Comparison of ENCODE assay signal across 22 mouse cellular contexts in genomic region chr6:92405571-92405970, GRCm38 (mm10).
DNase-seq lines count a peak whose midpoint lies in the region; ATAC-seq and TF ChIP-seq lines count a peak whose summit lies in the region.
"Had no signal": no experiment of that assay in that cellular context is flagged by ENCODE, and none has a peak within 500 bp of the region (broad histone marks: within the 10 kb centered on the region; RNA-seq: fewer than 3 reads in every experiment).

No protein-coding gene starts in this region.

- peaks cover 9% of the 10 kb centered on the region; the same call in 1 of the 2 replicates for H3K4me1 ChIP-seq in midbrain, embryonic 16.5 days (ENCODE audit: control insufficient read depth, insufficient read depth, low read length)
- H3K4me1 ChIP-seq in midbrain, postnatal 0 days (ENCODE audit: insufficient read depth, low read length), result no peaks in the 10 kb centered on the region
- H3K4me1 ChIP-seq: embryonic facial prominence, embryonic 15.5 days; heart, embryonic 13.5 days had no signal

- peak; percentile 34; the same call in 1 of the 2 replicates for ATAC-seq in midbrain, embryonic 16.5 days
- no peak for ATAC-seq in midbrain, postnatal 0 days (ENCODE audit: low FRiP score)
- ATAC-seq: activated CD4-positive, CD25-positive, alpha-beta regulatory T cell, adult 4 months; forebrain, postnatal 0 days; Patski had no signal

- no peak overlapping the region for H3K4me2 ChIP-seq in midbrain, embryonic 16.5 days (ENCODE audit: low read length)
- H3K4me2 ChIP-seq in midbrain, postnatal 0 days (ENCODE audit: low read depth, low read length, poor library complexity, severe bottlenecking), result no peak overlapping the region
- H3K4me2 ChIP-seq: embryonic facial prominence, embryonic 15.5 days; forebrain, embryonic 12.5 days; heart, embryonic 13.5 days; hindbrain, embryonic 15.5 days had no signal

- peaks cover 8% of the 10 kb centered on the region for H3K36me3 ChIP-seq in midbrain, embryonic 16.5 days (ENCODE audit: control insufficient read depth, insufficient read depth, low read length)
- peaks cover 16% of the 10 kb centered on the region for H3K36me3 ChIP-seq in midbrain, postnatal 0 days (ENCODE audit: insufficient read depth, low read length)

- no peaks in the 10 kb centered on the region for H3K9me3 ChIP-seq in midbrain, embryonic 16.5 days (replicated peaks; ENCODE audit: control insufficient read depth, low read length, poor library complexity, severe bottlenecking)
- H3K9me3 ChIP-seq in midbrain, postnatal 0 days (ENCODE audit: low read length), result no peaks in the 10 kb centered on the region
- H3K9me3 ChIP-seq: embryonic facial prominence, embryonic 15.5 days; forebrain, embryonic 12.5 days; heart, embryonic 13.5 days; hindbrain, embryonic 15.5 days had no signal

- DNase-seq in heart, adult 11 months, result peak; percentile 60
- DNase-seq in heart, adult 8-10 months (ENCODE audit: low spot score), result no peak
- DNase-seq in lung, postnatal 14 days, result peak; percentile 19
- no peak for DNase-seq in lung, postnatal 10 days
- DNase-seq in midbrain, postnatal 0 days (ENCODE audit: low spot score), result no peak
- DNase-seq in cerebellum, postnatal 4 days (ENCODE audit: low spot score in 2 of 2), result no peak
- DNase-seq: adrenal gland, adult 2 months; adrenal gland, postnatal 25 days; cerebellum, adult 2 months; cerebellum, postnatal 10 days; embryo, embryonic 11 days; forebrain, postnatal 0 days; heart, postnatal 36 days had no signal

- H3K9ac ChIP-seq in midbrain, embryonic 16.5 days (ENCODE audit: low read depth, low read length), result no peak overlapping the region
- H3K9ac ChIP-seq in midbrain, postnatal 0 days (replicated peaks; ENCODE audit: low read length, poor library complexity, severe bottlenecking), result no peak overlapping the region
- H3K9ac ChIP-seq: embryonic facial prominence, embryonic 15.5 days; forebrain, embryonic 12.5 days; forebrain, postnatal 0 days; heart, embryonic 13.5 days; hindbrain, embryonic 15.5 days had no signal

- WGBS in midbrain, embryonic 16.5 days, result 43% methylated on average over 8 of the region's 8 CpGs
- 48% methylated on average over 8 of the region's 8 CpGs for WGBS in midbrain, postnatal 0 days

- TF ChIP-seq CTCF in midbrain, postnatal 0 days (IDR thresholded peaks at IDR 0.05), result no peak

- H3K4me3 ChIP-seq in midbrain, embryonic 16.5 days (ENCODE audit: low read depth, low read length), result no peak overlapping the region
- H3K4me3 ChIP-seq in midbrain, postnatal 0 days (ENCODE audit: low read depth, low read length), result no peak overlapping the region
- H3K4me3 ChIP-seq: embryonic facial prominence, embryonic 15.5 days; erythroblast, embryonic 14.5 days; forebrain, embryonic 12.5 days; heart, embryonic 13.5 days; hindbrain, embryonic 15.5 days had no signal

- no peaks in the 10 kb centered on the region for H3K27me3 ChIP-seq in midbrain, embryonic 16.5 days (ENCODE audit: control insufficient read depth, insufficient read depth, low read depth, low read length)
- H3K27me3 ChIP-seq in midbrain, postnatal 0 days (ENCODE audit: insufficient read depth, low read length), result no peaks in the 10 kb centered on the region
- H3K27me3 ChIP-seq: CH12.LX; embryonic facial prominence, embryonic 15.5 days; forebrain, embryonic 12.5 days; heart, embryonic 13.5 days; hindbrain, embryonic 15.5 days; Patski had no signal

- H3K27ac ChIP-seq in midbrain, embryonic 16.5 days (ENCODE audit: low read length), result no peak overlapping the region
- no peak overlapping the region for H3K27ac ChIP-seq in midbrain, postnatal 0 days (ENCODE audit: low read depth, low read length)
- H3K27ac ChIP-seq: embryonic facial prominence, embryonic 15.5 days; forebrain, embryonic 12.5 days; heart, embryonic 13.5 days; hindbrain, embryonic 15.5 days had no signal

Comparison
In these comparisons a context has a peak if more than half of its experiments do, and no peak if none do; other contexts are left out.
1. DNase-seq: peak in heart, adult 11 months (single experiment) and lung, postnatal 14 days (single experiment); none in heart, adult 8-10 months (single experiment), lung, postnatal 10 days (single experiment), midbrain, postnatal 0 days (single experiment) and cerebellum, postnatal 4 days (0 of 2).